Mouse (Mus musculus): ENCODE data around the gene Nrp2.

DNA sequence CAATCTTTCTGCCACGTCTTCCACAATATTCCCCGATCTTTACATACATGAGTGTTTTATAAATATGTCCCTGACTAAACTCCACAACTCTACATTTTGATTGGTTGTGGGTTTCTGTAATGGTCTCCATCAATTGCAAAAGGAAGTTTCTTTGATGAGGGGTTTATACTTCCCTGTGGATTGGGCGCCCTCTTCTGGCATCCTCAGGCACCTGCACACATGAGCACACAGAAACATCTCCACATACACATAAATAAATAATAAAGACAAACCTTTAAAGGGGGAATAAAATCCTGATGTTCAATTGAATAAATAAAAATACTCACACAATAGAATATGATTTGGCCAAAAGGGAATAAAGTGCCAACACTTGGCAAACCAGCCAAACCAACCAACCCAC, 117.1 kb downstream of the Nrp2 start:
- TF ChIP-seq CTCF (IDR thresholded peaks at IDR 0.05; ENCODE audit: borderline replicate concordance, insufficient read depth, low read depth, low read length) (peak; percentile 42; the same call in 1 of the 2 replicates), POLR2A (IDR thresholded peaks at IDR 0.05; ENCODE audit: borderline replicate concordance, insufficient read depth, low read length) (no peak)

All from cerebellum, adult 2 months (tissue).